Mouse (Mus musculus): ENCODE data around the gene Vmn1r174.
"Not testable (repeated sequence)": the region's sequence is repeated elsewhere in the genome, so short reads cannot be mapped to it uniquely, and the experiment has no call there.

The Vmn1r174 gene
- long read RNA-seq, experiment 1, result 0 reads
- long read RNA-seq, experiment 2, result 0 reads

GRCm38 (mm10) chr7:23751970-23752369 lies at the start of gene Vmn1r174:
Vmn1r174 (plus strand) TSS chr7:23752270.
- intact Hi-C loops (cut with DNase I), result not testable (repeated sequence)

- intact Hi-C loops (cut with DNase I), result no loop called here
Measured at GRCm38 (mm10) chr7:23784526-23784925, 32.5 kb downstream of the Vmn1r174 start.

- intact Hi-C loops (cut with DNase I), result not testable (repeated sequence)
Measured at GRCm38 (mm10) chr7:23810543-23810942, 58.5 kb downstream of the Vmn1r174 start, which contains the start of gene Vmn1r175. Vmn1r175 (minus strand) TSS chr7:23810643.
